ENCODE assay signal across 18 mouse cellular contexts in the genomic region with DNA sequence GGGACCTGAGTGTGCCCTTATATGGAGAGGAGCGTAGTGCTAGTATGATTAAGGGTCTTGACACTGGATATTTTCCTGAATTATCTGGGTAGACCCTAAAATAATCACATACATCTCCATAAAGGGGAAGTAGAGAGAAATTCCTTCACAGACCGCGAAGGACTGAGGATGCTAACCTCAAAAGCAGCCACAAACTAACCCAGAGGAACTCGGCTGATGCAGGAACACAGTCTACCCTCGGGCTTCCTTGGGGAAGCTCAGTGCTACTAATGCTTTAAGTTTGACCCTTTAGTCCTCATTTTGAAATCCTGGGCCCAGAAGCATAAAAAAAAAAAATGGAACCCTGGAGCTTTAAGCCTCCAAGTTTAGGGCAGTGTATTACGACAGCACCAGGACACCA.
"Had no signal": no experiment of that assay in that cellular context is flagged by ENCODE, and none has a peak within 500 bp of the region (broad histone marks: within the 10 kb centered on the region; RNA-seq: fewer than 3 reads in every experiment).

No protein-coding gene starts in this region.

- DNase-seq: gastrocnemius, postnatal 14 days; gastrocnemius, postnatal 36 days; heart, adult 2 months; heart, postnatal 14 days; heart, postnatal 36 days; kidney, adult 18-20 months; kidney, adult 8-10 months; kidney, postnatal 10 days; kidney, postnatal 25 days; kidney, postnatal 4 days; layer of hippocampus, adult 9-11 months; layer of hippocampus, postnatal 36 days; left cerebral cortex, postnatal 4 days had no signal

- ATAC-seq: hindbrain, embryonic 16.5 days; inflammation-experienced regulatory T-cells, adult 6 months; intestine, embryonic 15.5 days; intestine, postnatal 0 days; liver, embryonic 12.5 days had no signal
